Mouse (Mus musculus) heart, embryonic 15.5 days (tissue): Measurements from ENCODE around the gene Ica1l. TPM values are rescaled to one million over a fixed set of nuclear protein-coding genes. Genes with fewer than 3 reads are reported as not detected.

Source experiments
- ATAC-seq: fragments of 200-750 bp; cut with Nextera tagmentation; replicated peaks from 2 replicates; pipeline ENCODE4 v1.8.0; 2017; ENCODE audit warnings: low read depth, moderate TSS enrichment; ENCODE audit not compliant: insufficient number of reproducible peaks, insufficient read depth, low FRiP score
- H3K27ac ChIP-seq: fragments of 300-500 bp; sonication (generic); 2 replicates; pipeline ENCODE4 v1.5.1; 2015; ENCODE audit warnings: mild to moderate bottlenecking, inconsistent platforms
- H3K27me3 ChIP-seq: fragments of 300-500 bp; sonication (generic); 2 replicates; pipeline ENCODE4 v1.6.1; 2015; ENCODE audit warnings: inconsistent platforms
- H3K36me3 ChIP-seq: fragments of 300-500 bp; sonication (generic); 2 replicates; pipeline ENCODE4 v1.6.1; 2015; ENCODE audit warnings: mild to moderate bottlenecking, inconsistent platforms
- H3K4me1 ChIP-seq: fragments of 300-500 bp; sonication (generic); replicated peaks from 2 replicates; pipeline ENCODE4 v1.6.1; 2015; ENCODE audit warnings: inconsistent platforms
- H3K4me2 ChIP-seq: fragments of 300-500 bp; sonication (generic); 2 replicates; pipeline ENCODE4 v1.6.1; 2015; ENCODE audit warnings: inconsistent platforms, mild to moderate bottlenecking, moderate library complexity
- H3K4me3 ChIP-seq: fragments of 300-500 bp; sonication (generic); 2 replicates; pipeline ENCODE4 v1.5.1; 2015; ENCODE audit warnings: mild to moderate bottlenecking, inconsistent platforms
- H3K9ac ChIP-seq: fragments of 300-500 bp; sonication (generic); 2 replicates; pipeline ENCODE4 v1.6.1; 2015; ENCODE audit warnings: mild to moderate bottlenecking, inconsistent platforms
- H3K9me3 ChIP-seq: fragments of 300-500 bp; sonication (generic); replicated peaks from 2 replicates; pipeline ENCODE4 v1.6.1; 2016; ENCODE audit warnings: inconsistent platforms
- WGBS: fragments of 180-500 bp; shearing (Covaris S2); methylation state at CpG from one replicate; pipeline ENCODE4 v1.1.7; 2015; ENCODE audit warnings: mixed read lengths; 5-methylcytosine and 5-hydroxymethylcytosine counted together
- polyA plus RNA-seq: library from polyadenylated mRNA; unstranded; fragments of >200 nt; fragmentation: Nextera tagmentation; extraction: Ambion mirVana; gene quantifications from 2 replicates; pipeline ENCODE4 v1.2.1, GENCODE M21; 2015

The Ica1l gene
- polyA plus RNA-seq, 1 experiment from 2014 or later = 0.20 TPM

- Histone ChIP-seq H3K4me3 (no peak overlapping the region), H3K4me2 (no peak overlapping the region), H3K36me3 (no peaks in the 10 kb centered on the region), H3K4me1 (no peaks in the 10 kb centered on the region), H3K9ac (no peak overlapping the region), H3K9me3 (no peaks in the 10 kb centered on the region), H3K27ac (no peak overlapping the region), H3K27me3 (no peaks in the 10 kb centered on the region)
- 71% methylated on average over 5 of the region's 5 CpGs for WGBS
- no peak for ATAC-seq
These were observed 26.8 kb downstream of the Ica1l start for GRCm38 (mm10) chr1:60016136-60016611.

DNA sequence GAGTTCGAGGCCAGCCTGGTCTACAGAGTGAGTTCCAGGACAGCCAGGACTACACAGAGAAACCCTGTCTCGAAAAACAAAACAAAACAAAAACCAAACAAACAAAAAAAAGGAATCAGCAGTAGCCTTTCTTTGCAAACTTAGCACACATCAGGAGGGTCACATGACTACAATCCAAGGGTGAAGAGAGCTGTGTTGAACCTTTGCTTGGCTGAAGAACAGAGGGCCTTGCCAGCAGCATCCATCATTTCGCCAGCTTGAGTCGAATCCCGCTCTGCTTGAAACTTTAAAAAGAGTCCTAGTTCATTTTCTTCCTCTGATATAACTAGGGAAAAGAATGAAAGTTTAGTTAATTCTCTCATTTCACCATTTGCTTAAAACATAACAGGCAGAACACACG lies 27.5 kb downstream of the Ica1l start:
- Histone ChIP-seq H3K9me3 (no peaks in the 10 kb centered on the region), H3K27me3 (no peaks in the 10 kb centered on the region), H3K9ac (no peak overlapping the region), H3K4me3 (no peak overlapping the region), H3K4me1 (no peaks in the 10 kb centered on the region), H3K36me3 (no peaks in the 10 kb centered on the region), H3K4me2 (no peak overlapping the region), H3K27ac (no peak overlapping the region)
- no peak for ATAC-seq
- WGBS = 86% methylated on average over 6 of the region's 6 CpGs

GRCm38 (mm10) chr1:60013779-60014178 lies 29.2 kb downstream of the Ica1l start:
- Histone ChIP-seq H3K4me1 (no peaks in the 10 kb centered on the region), H3K4me3 (no peak overlapping the region), H3K4me2 (no peak overlapping the region), H3K27me3 (no peaks in the 10 kb centered on the region), H3K27ac (no peak overlapping the region), H3K36me3 (no peaks in the 10 kb centered on the region), H3K9me3 (no peaks in the 10 kb centered on the region), H3K9ac (no peak overlapping the region)
- ATAC-seq = no peak
- WGBS = 85% methylated on average over 10 of the region's 10 CpGs

GRCm38 (mm10) chr1:60008743-60009142 lies 34.2 kb downstream of the Ica1l start:
- no peak overlapping the region for H3K4me3 ChIP-seq
- no peak overlapping the region for H3K4me2 ChIP-seq
- H3K27ac ChIP-seq = no peak overlapping the region
- no peaks in the 10 kb centered on the region for H3K36me3 ChIP-seq
- H3K4me1 ChIP-seq = no peaks in the 10 kb centered on the region
- H3K27me3 ChIP-seq = no peaks in the 10 kb centered on the region
- no peak for ATAC-seq
- WGBS = 73% methylated on average over 2 of the region's 2 CpGs
- no peaks in the 10 kb centered on the region for H3K9me3 ChIP-seq
- no peak overlapping the region for H3K9ac ChIP-seq

DNA sequence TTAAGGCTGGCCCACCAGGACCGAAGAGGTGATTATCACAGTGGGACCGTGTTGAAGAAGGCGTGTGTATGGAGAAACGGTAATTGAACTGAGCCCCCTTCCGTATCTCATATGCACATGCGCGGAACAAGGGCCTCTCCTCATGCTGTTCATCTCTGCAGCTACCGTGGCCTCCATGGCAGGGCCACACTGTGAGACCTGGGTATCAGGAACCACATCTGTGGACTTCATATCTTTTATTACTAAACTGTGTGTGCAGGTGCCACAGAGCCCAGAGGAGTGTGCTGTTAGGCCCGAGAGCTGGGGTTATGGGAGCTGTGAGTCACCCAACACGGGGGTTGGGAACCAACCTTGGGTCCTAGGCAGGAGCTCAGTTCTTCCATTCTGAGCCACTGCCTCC lies 35.6 kb downstream of the Ica1l start:
- 89% methylated on average over 10 of the region's 10 CpGs for WGBS
- no peaks in the 10 kb centered on the region for H3K4me1 ChIP-seq
- no peaks in the 10 kb centered on the region for H3K9me3 ChIP-seq
- H3K36me3 ChIP-seq = no peaks in the 10 kb centered on the region
- no peaks in the 10 kb centered on the region for H3K27me3 ChIP-seq
- no peak overlapping the region for H3K4me3 ChIP-seq
- H3K4me2 ChIP-seq = no peak overlapping the region
- no peak overlapping the region for H3K27ac ChIP-seq
- no peak overlapping the region for H3K9ac ChIP-seq
- no peak for ATAC-seq

- no peak overlapping the region for H3K9ac ChIP-seq
- no peaks in the 10 kb centered on the region for H3K4me1 ChIP-seq
- no peak for ATAC-seq
- H3K4me3 ChIP-seq = no peak overlapping the region
- no peak overlapping the region for H3K4me2 ChIP-seq
- 31% methylated on average over 2 of the region's 2 CpGs for WGBS
- H3K27ac ChIP-seq = no peak overlapping the region
- no peaks in the 10 kb centered on the region for H3K36me3 ChIP-seq
- no peaks in the 10 kb centered on the region for H3K9me3 ChIP-seq
- no peaks in the 10 kb centered on the region for H3K27me3 ChIP-seq
These were observed 42.7 kb downstream of the Ica1l start for GRCm38 (mm10) chr1:60000319-60000718.

DNA sequence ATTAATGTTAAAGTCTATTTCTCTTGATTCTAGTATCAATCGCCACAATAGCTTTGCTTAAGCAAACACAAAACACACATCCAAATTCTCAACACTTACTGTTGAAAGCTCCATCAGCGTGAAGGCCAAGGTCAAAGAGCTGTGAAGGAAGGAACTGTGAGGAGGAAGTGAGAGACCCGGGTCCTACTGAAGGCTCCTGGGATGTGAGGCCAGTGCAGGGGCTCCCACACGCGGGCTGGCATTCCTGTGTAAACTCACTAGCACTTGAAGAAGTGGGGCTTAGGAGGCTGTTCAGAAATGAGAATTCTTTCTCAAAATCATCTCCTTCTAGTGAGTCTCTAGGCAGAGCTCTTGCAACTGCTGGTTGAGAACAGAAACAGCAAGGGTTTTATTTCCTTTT lies 45.6 kb downstream of the Ica1l start:
- WGBS = 37% methylated on average over 5 of the region's 5 CpGs
- H3K4me1 ChIP-seq = no peaks in the 10 kb centered on the region
- H3K4me3 ChIP-seq = no peak overlapping the region

DNA sequence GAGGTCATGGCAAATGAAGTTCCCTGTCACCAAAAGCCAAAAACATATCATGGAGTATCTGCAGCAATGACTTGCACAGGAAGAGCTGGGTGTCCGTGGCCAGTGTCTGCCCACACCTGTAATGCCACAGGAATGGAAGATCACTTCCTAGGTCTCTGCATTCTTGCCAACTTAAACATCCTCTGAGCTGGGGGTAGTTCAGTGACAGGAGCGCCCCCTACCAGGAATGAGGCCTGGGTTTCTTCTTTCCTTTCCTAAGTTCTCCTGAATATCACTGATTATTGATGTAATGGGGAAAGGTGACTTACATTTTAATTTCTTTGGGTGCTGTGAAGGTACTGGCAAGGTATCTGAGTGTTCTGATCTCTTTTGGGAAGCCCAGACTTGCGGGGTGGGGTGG lies 47.3 kb downstream of the Ica1l start:
- H3K9ac ChIP-seq = no peak overlapping the region
- H3K4me1 ChIP-seq = no peaks in the 10 kb centered on the region
- H3K27ac ChIP-seq = no peak overlapping the region
- no peak overlapping the region for H3K4me2 ChIP-seq
- 50% methylated on average over 3 of the region's 3 CpGs for WGBS
- H3K9me3 ChIP-seq = no peaks in the 10 kb centered on the region
- peaks cover 5% of the 10 kb centered on the region; the same call in 1 of the 2 replicates for H3K36me3 ChIP-seq
- no peak for ATAC-seq
- no peak overlapping the region for H3K4me3 ChIP-seq
- no peaks in the 10 kb centered on the region for H3K27me3 ChIP-seq

More for the DNA sequence above, 45.6 kb downstream of the Ica1l start:
- Histone ChIP-seq H3K4me2 (no peak overlapping the region), H3K27me3 (no peaks in the 10 kb centered on the region), H3K9ac (no peak overlapping the region), H3K9me3 (no peaks in the 10 kb centered on the region), H3K27ac (no peak overlapping the region), H3K36me3 (no peaks in the 10 kb centered on the region)
- no peak for ATAC-seq

GRCm38 (mm10) chr1:59987399-59988040 lies 55.5 kb downstream of the Ica1l start:
- ATAC-seq = no peak
- Histone ChIP-seq H3K4me1 (no peaks in the 10 kb centered on the region), H3K27me3 (no peaks in the 10 kb centered on the region), H3K27ac (no peak overlapping the region), H3K36me3 (peaks cover 12% of the 10 kb centered on the region), H3K4me3 (no peak overlapping the region), H3K4me2 (no peak overlapping the region), H3K9ac (no peak overlapping the region), H3K9me3 (no peaks in the 10 kb centered on the region)
- WGBS = 75% methylated on average over 3 of the region's 3 CpGs

DNA sequence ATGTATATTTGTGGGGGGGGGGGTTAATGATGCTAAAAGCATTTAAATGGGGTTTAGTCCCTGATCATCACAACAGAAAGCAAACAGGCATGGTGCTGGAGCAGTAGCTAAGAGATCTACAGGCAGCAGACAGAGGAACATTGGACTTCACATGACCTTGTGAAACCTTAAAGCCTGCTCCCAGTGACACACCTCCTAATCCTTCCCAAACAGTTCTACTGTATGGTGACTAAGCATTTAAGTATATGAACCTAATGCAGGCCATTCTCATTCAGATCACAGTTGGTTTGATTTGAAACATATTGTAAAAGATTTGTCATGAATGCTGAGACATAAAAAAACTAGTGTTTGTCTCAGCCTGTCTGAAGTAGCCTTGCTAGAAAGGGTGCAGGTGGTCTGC lies 56.4 kb downstream of the Ica1l start:
- H3K9ac ChIP-seq = no peak overlapping the region
- H3K4me3 ChIP-seq = no peak overlapping the region
- no peaks in the 10 kb centered on the region for H3K4me1 ChIP-seq
- peaks cover 16% of the 10 kb centered on the region for H3K36me3 ChIP-seq
- no peaks in the 10 kb centered on the region for H3K27me3 ChIP-seq
- H3K4me2 ChIP-seq = no peak overlapping the region
- no peak overlapping the region for H3K27ac ChIP-seq
- H3K9me3 ChIP-seq = no peaks in the 10 kb centered on the region
- ATAC-seq = no peak

DNA sequence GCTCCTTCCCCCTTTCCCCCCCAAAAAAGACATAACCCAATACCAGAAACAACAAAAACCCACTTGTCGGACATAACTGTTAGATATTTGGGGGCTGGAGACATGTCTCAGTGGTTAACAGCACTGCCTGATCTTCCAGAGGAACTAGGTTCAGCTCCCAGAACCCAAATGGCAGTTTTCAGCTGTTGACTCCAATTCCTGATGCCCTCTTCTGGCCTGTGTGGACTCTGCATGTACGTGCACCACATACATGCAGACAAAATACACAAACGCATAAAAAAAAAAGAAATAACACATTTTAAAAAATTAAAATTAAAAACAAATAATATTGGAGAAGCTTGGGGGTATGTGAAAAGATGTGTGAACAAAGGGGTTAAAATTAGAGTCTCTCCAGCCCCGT lies 75.7 kb downstream of the Ica1l start:
- no peaks in the 10 kb centered on the region for H3K27me3 ChIP-seq
- no peak overlapping the region for H3K4me2 ChIP-seq
- H3K36me3 ChIP-seq = peaks cover 23% of the 10 kb centered on the region
- no peaks in the 10 kb centered on the region for H3K9me3 ChIP-seq
- H3K4me3 ChIP-seq = no peak overlapping the region
- no peak for ATAC-seq
- no peak overlapping the region for H3K27ac ChIP-seq
- H3K4me1 ChIP-seq = no peaks in the 10 kb centered on the region
- WGBS = 92% methylated on average over 4 of the region's 4 CpGs
- no peak overlapping the region for H3K9ac ChIP-seq

DNA sequence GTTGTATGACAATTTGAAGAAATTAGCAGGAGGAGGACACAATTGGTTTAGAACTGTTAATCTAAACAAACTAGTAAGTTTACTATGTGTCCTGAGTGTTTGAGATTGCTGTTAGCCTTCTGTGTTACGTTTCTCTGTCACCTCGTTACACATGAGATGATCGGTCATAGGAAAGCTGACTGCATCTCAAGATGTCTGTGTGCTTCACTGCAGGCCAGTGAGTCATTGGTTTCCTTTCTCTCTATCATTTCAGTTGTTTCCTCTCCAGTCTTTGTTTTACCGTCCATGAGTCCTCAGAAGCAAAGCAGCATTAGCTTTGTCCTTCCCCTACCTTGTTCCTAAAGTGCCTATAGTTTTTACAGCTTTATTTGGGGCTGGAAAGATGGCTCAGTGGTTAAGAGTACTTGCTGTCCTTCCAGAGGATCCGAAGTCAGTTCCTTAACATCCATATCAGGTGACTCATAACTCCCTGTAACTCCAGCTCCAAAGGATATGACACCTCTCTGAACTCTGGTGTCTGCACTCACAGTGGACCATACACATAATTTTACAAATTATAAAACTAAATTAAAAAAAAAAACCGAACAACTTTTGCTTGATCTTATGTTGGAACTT lies 76.7 kb downstream of the Ica1l start:
- Histone ChIP-seq H3K4me3 (no peak overlapping the region), H3K9ac (no peak overlapping the region), H3K27me3 (no peaks in the 10 kb centered on the region), H3K36me3 (peaks cover 23% of the 10 kb centered on the region), H3K9me3 (no peaks in the 10 kb centered on the region), H3K4me2 (no peak overlapping the region), H3K27ac (no peak overlapping the region), H3K4me1 (no peaks in the 10 kb centered on the region)
- WGBS = 62% methylated on average over 6 of the region's 6 CpGs
- ATAC-seq = no peak
